Mouse (Mus musculus): ENCODE measurements around the gene Sh3kbp1. TPM values are rescaled to one million over a fixed set of nuclear protein-coding genes. Genes with fewer than 3 reads are reported as not detected.

Sh3kbp1 gene
- polyA plus RNA-seq, 1 experiment = 2.8 TPM

DNA sequence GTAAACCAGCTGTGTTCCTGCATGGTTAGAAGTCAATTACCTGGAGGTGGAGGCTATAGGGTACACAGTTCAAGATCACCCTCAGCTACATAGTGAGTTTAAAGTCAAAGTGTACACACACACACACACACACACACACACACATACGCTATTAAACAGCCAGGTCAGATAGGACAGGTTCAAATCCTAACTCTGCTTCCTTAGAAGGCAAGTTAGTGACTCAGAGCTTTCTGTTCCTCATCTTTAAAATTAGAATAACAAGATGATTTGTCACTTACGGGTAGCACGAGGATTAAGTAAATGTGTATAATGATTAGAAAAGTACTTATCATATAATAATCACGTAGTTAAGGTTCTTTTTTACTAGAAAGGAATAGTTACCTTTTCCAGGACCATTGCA is 208.2 kb downstream of the Sh3kbp1 start:
- H3K27ac ChIP-seq (ENCODE audit: insufficient read depth, low read length) = no peak overlapping the region
- H3K9me3 ChIP-seq (replicated peaks; ENCODE audit: control insufficient read depth, insufficient read depth, low read length, poor library complexity, severe bottlenecking) = no peaks in the 10 kb centered on the region
- TF ChIP-seq POLR2A (IDR thresholded peaks at IDR 0.05; ENCODE audit: insufficient read depth, low read length) (no peak), EP300 (IDR thresholded peaks at IDR 0.05; ENCODE audit: insufficient read depth, low read depth, low read length) (no peak), CTCF (IDR thresholded peaks at IDR 0.05; ENCODE audit: low read depth, low read length) (no peak)
- no peaks in the 10 kb centered on the region for H3K36me3 ChIP-seq (ENCODE audit: control insufficient read depth, insufficient read depth, low read length, poor library complexity, severe bottlenecking)
- H3K9ac ChIP-seq (ENCODE audit: low read depth, poor library complexity, severe bottlenecking) = no peak overlapping the region
- H3K27me3 ChIP-seq (ENCODE audit: control insufficient read depth, insufficient read depth, low read length, poor library complexity, severe bottlenecking) = no peaks in the 10 kb centered on the region
- H3K4me3 ChIP-seq (ENCODE audit: low read depth, low read length) = no peak overlapping the region
- H3K4me1 ChIP-seq (ENCODE audit: control insufficient read depth, insufficient read depth, low read length) = no peaks in the 10 kb centered on the region

DNA sequence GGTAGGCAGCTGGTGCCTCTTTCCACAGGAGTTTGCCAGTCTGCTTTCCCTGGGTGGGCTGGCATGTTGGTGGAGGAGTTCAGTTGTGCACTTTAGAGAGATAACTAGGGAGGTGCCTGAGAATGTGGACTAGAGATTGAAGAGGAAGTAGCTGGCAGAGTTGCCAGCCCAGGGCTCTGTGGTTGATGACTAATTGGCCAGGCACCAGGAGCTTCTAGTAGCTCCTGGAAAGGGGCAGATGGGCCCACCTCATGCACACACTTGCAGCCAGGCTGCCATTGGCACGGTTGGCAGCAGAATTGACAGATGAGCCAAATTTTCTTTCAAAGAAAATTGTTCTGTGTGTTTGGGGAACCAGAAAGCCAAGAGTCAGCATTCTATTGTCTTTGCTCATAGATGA is 210.3 kb downstream of the Sh3kbp1 start:
- no peak overlapping the region for H3K4me3 ChIP-seq (ENCODE audit: low read depth, low read length)
- no peak overlapping the region for H3K9ac ChIP-seq (ENCODE audit: low read depth, poor library complexity, severe bottlenecking)
- no peaks in the 10 kb centered on the region for H3K4me1 ChIP-seq (ENCODE audit: control insufficient read depth, insufficient read depth, low read length)
- TF ChIP-seq EP300 (IDR thresholded peaks at IDR 0.05; ENCODE audit: insufficient read depth, low read depth, low read length) (no peak), CTCF (IDR thresholded peaks at IDR 0.05; ENCODE audit: low read depth, low read length) (no peak), POLR2A (IDR thresholded peaks at IDR 0.05; ENCODE audit: insufficient read depth, low read length) (no peak)
- no peak overlapping the region for H3K27ac ChIP-seq (ENCODE audit: insufficient read depth, low read length)
- H3K9me3 ChIP-seq (replicated peaks; ENCODE audit: control insufficient read depth, insufficient read depth, low read length, poor library complexity, severe bottlenecking) = no peaks in the 10 kb centered on the region
- no peaks in the 10 kb centered on the region for H3K27me3 ChIP-seq (ENCODE audit: control insufficient read depth, insufficient read depth, low read length, poor library complexity, severe bottlenecking)
- H3K36me3 ChIP-seq (ENCODE audit: control insufficient read depth, insufficient read depth, low read length, poor library complexity, severe bottlenecking) = no peaks in the 10 kb centered on the region

DNA sequence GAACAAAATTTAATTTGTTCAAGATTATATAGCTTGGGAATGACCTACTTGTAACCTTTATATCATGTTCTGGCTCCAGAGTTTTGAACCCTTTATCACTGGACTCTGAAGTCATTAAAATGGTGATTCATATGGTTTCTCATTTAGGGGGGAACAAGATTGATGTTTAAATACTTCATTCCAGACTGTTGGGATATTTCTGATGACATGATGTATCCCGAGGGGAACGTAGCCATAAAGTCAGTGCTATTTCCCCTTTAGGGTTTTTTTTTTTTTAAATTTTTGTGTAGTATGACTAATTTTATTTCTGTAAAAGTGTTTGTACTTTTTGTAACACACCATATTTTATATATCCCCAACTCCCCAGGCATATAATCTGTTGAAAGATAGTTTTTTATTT is 212.7 kb downstream of the Sh3kbp1 start:
- H3K27ac ChIP-seq (ENCODE audit: insufficient read depth, low read length) = no peak overlapping the region
- no peaks in the 10 kb centered on the region for H3K4me1 ChIP-seq (ENCODE audit: control insufficient read depth, insufficient read depth, low read length)
- no peaks in the 10 kb centered on the region for H3K27me3 ChIP-seq (ENCODE audit: control insufficient read depth, insufficient read depth, low read length, poor library complexity, severe bottlenecking)
- no peaks in the 10 kb centered on the region for H3K9me3 ChIP-seq (replicated peaks; ENCODE audit: control insufficient read depth, insufficient read depth, low read length, poor library complexity, severe bottlenecking)
- TF ChIP-seq POLR2A (IDR thresholded peaks at IDR 0.05; ENCODE audit: insufficient read depth, low read length) (no peak), EP300 (IDR thresholded peaks at IDR 0.05; ENCODE audit: insufficient read depth, low read depth, low read length) (no peak), CTCF (IDR thresholded peaks at IDR 0.05; ENCODE audit: low read depth, low read length) (no peak)
- H3K9ac ChIP-seq (ENCODE audit: low read depth, poor library complexity, severe bottlenecking) = no peak overlapping the region
- no peaks in the 10 kb centered on the region for H3K36me3 ChIP-seq (ENCODE audit: control insufficient read depth, insufficient read depth, low read length, poor library complexity, severe bottlenecking)
- no peak overlapping the region for H3K4me3 ChIP-seq (ENCODE audit: low read depth, low read length)

DNA sequence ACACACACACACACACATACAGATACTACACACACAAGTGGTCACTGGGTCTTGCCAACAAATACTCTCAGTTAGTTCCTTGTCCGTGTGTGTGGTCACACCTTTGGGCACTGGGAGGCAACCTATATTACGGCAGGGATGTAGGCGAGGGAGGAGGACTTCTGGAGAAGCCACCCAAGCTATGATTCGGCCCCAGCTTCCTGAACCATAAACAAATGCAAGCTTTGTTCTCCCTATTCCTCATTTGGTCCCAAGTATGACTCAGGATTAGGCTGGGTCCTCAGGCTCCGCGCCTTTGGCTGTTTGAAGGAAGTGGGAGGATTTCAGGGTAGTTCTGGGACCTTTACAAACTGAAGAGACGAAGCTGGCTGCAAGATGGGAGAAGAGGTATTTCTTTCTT is 213.2 kb downstream of the Sh3kbp1 start:
- Histone ChIP-seq H3K4me3 (ENCODE audit: low read depth, low read length) (no peak overlapping the region), H3K27ac (ENCODE audit: insufficient read depth, low read length) (no peak overlapping the region), H3K9ac (ENCODE audit: low read depth, poor library complexity, severe bottlenecking) (no peak overlapping the region), H3K36me3 (ENCODE audit: control insufficient read depth, insufficient read depth, low read length, poor library complexity, severe bottlenecking) (no peaks in the 10 kb centered on the region), H3K4me1 (ENCODE audit: control insufficient read depth, insufficient read depth, low read length) (no peaks in the 10 kb centered on the region), H3K27me3 (ENCODE audit: control insufficient read depth, insufficient read depth, low read length, poor library complexity, severe bottlenecking) (no peaks in the 10 kb centered on the region), H3K9me3 (replicated peaks; ENCODE audit: control insufficient read depth, insufficient read depth, low read length, poor library complexity, severe bottlenecking) (no peaks in the 10 kb centered on the region)
- TF ChIP-seq CTCF (IDR thresholded peaks at IDR 0.05; ENCODE audit: low read depth, low read length) (no peak), POLR2A (IDR thresholded peaks at IDR 0.05; ENCODE audit: insufficient read depth, low read length) (no peak)

DNA sequence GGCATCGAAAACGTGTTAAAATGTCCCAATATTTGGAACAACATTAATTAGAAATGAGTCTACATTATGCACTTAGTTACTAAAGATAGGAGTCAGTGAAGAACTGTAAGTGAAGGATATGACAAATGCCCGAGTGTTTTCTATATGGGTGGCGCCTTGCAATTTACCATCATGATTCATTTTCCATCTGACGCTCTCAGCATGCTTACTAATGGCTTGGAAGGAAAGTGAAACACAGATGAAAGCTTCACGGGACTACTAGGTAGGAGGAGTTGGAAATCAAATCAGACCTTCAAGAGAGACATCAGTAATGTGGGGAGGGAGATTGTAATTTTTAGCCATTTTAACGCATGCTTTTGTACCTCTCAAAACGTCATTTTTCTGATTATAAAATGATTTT is 223.7 kb downstream of the Sh3kbp1 start:
- H3K27me3 ChIP-seq (ENCODE audit: control insufficient read depth, insufficient read depth, low read length, poor library complexity, severe bottlenecking) = no peaks in the 10 kb centered on the region
- no peaks in the 10 kb centered on the region for H3K36me3 ChIP-seq (ENCODE audit: control insufficient read depth, insufficient read depth, low read length, poor library complexity, severe bottlenecking)
- H3K9ac ChIP-seq (ENCODE audit: low read depth, poor library complexity, severe bottlenecking) = no peak overlapping the region
- H3K4me3 ChIP-seq (ENCODE audit: low read depth, low read length) = no peak overlapping the region
- H3K27ac ChIP-seq (ENCODE audit: insufficient read depth, low read length) = no peak overlapping the region
- TF ChIP-seq POLR2A (IDR thresholded peaks at IDR 0.05; ENCODE audit: insufficient read depth, low read length) (no peak), EP300 (IDR thresholded peaks at IDR 0.05; ENCODE audit: insufficient read depth, low read depth, low read length) (no peak), CTCF (IDR thresholded peaks at IDR 0.05; ENCODE audit: low read depth, low read length) (no peak)
- no peaks in the 10 kb centered on the region for H3K9me3 ChIP-seq (replicated peaks; ENCODE audit: control insufficient read depth, insufficient read depth, low read length, poor library complexity, severe bottlenecking)
- no peaks in the 10 kb centered on the region for H3K4me1 ChIP-seq (ENCODE audit: control insufficient read depth, insufficient read depth, low read length)

DNA sequence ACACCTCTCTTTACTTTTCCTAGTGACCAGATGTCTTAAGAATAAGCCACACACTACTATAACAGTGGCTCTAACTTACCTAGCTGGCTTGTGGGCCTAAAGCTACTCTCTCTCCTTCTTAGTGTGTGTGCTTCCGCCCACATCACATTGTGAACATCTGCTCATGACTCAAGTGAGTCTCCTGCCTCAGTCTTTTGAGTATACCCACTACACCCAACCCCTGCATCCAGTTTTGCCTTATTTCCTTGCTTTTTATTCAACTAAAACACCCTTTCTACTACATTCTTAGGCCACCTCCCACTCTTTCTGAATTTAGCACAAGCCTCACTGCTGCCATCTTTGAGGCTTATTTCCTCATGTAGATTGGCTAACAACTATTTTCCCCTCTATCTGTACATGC is 229.8 kb downstream of the Sh3kbp1 start:
- Histone ChIP-seq H3K27ac (ENCODE audit: insufficient read depth, low read length) (no peak overlapping the region), H3K4me1 (ENCODE audit: control insufficient read depth, insufficient read depth, low read length) (no peaks in the 10 kb centered on the region), H3K4me3 (ENCODE audit: low read depth, low read length) (no peak overlapping the region), H3K36me3 (ENCODE audit: control insufficient read depth, insufficient read depth, low read length, poor library complexity, severe bottlenecking) (no peaks in the 10 kb centered on the region), H3K27me3 (ENCODE audit: control insufficient read depth, insufficient read depth, low read length, poor library complexity, severe bottlenecking) (no peaks in the 10 kb centered on the region), H3K9ac (ENCODE audit: low read depth, poor library complexity, severe bottlenecking) (no peak overlapping the region), H3K9me3 (replicated peaks; ENCODE audit: control insufficient read depth, insufficient read depth, low read length, poor library complexity, severe bottlenecking) (no peaks in the 10 kb centered on the region)
- TF ChIP-seq EP300 (IDR thresholded peaks at IDR 0.05; ENCODE audit: insufficient read depth, low read depth, low read length) = no peak
- TF ChIP-seq POLR2A (IDR thresholded peaks at IDR 0.05; ENCODE audit: insufficient read depth, low read length) = no peak
- TF ChIP-seq CTCF (IDR thresholded peaks at IDR 0.05; ENCODE audit: low read depth, low read length) = no peak

Measured in ES-Bruce4 (cell line).